Mouse (Mus musculus) v-Abl transformed pro-B cells (cell line): ENCODE measurements at regions not wholly inside any gene's neighbourhood (a gene's known extent, or its start where the extent isn't known, plus 50 kb on each side); places are given as distances from the start of the nearest gene placed in this dataset.
"Not testable (repeated sequence)": the region's sequence is repeated elsewhere in the genome, so short reads cannot be mapped to it uniquely, and the experiment has no call there.

Experiments used
- in situ Hi-C, 2 experiments: fragments of 400-800 bp; cut with MboI; formaldehyde crosslinking; loops; one replicate each; pipeline ENCODE4 v1.15.1; 2025; ENCODE audit not compliant: unreplicated experiment in 2 of 2

DNA sequence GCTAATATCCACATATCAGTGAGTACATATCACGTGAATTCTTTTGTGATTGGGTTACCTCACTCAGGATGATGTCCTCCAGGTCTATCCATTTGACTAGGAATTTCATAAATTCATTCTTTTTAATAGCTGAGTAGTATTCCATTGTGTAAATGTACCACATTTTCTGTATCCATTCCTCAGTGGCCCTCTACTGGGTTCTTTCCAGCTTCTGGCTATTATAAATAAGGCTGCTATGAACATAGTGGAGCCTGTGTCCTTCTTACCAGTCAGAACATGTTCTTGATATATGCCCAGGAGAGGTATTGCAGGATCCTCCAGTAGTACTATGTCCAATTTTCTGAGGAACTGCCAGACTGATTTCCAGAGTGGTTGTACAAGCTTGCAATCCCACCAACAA, 884.0 kb upstream of the Lrrc4c start:
- in situ Hi-C loops, result not testable (repeated sequence)

DNA sequence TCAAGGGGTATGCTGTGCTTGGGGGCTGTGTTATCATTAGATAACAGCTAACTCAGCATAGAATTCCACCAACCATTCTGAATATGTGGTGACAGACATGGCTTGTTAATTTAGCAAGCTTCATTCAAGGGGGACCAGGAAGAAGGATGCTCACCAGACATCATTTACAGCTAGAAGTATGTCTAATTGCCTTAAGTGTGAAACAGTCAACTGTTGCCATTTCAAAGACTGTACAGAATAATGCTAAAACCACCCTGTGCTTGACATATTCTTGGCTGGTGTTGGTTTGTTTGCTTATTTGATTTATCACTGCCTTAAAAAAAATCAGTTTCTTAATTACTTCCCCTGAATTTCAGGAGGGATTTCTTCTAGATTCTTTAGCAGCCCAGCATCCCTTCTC, 877.0 kb upstream of the Lrrc4c start:
- in situ Hi-C loops, result no loop called here

DNA sequence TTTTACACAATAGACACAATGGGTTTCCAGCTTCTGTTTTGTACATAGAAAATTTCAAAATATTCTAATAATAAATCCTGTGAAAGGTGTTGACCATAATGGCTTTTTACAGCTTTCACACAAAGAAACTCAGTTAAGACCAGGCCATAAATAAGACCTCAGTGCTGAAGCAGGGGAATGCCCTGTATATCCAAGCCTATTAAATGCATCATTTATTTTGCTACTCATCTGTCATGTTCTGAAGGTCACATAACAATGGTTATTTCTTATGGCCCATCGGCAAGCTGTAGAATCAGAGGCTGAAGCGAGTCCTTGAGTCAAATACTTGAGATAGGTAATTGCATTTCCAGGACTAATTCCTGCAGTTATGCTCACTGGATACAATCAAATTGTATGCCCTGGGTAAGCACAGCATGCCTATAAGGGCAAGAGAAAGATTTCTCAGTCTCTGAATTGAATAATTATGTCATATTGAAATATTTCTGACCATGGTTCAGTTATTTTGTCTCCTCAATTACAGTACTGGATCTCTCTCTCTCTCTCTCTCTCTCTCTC, 874.6 kb upstream of the Lrrc4c start:
- in situ Hi-C loops, result no loop called here

DNA sequence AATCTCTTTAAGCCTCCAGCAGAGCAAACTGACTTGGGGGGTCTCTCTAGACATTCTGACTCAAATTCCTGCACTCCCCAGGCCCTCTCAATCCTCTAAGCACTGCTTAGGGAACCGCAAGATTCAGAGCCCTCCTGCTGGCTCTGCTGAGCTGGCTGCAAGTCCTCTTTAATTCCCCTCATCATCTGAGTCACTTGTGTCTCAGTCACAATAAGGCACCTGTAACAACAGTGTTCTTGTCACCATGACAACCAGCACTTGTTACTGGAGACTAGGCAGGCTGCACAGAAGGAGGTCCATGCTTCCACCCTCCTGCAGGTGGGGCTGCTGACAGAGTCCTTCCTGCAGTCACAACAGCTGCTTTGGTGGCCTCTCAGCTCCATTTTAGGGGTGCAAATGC, 869.1 kb upstream of the Lrrc4c start:
- in situ Hi-C loops, result no loop called here

DNA sequence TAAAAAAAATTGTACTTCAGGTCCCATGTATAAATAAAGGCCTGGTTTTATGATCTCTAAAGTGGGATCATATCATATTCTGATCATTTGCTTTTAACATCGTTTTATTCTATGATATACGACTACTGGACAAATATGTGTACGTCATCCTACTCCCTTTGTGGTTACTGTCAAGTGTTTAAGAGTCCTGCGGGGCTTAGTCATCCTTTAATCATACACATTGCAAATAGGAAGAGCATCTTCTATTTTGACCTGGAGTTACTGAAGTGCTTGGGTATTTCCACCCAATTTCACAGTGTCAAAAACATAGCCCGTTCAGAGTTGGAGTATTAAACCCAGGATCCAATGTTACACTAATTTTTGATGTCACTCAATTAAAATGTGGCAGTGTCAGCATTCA, 838.1 kb upstream of the Lrrc4c start:
- in situ Hi-C loops, result no loop called here

DNA sequence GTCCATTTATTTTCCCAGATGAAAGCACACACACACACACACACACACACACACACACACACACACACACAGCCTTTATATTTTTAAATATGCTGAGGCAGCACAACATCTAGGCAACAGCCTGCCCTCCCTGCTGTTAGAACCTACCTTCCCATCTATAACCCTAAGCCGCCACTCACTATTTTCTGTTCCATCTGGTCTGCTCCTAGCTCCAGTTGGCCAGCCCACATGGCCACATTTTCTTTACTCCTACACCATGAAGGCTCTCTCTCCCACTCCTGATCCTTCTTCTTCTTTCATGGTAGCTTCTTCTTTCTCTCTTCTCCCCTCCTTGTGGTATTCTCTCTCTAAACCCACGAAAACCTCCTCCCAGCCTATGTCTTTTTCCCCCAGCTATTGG, 834.6 kb upstream of the Lrrc4c start:
- in situ Hi-C loops, result no loop called here

DNA sequence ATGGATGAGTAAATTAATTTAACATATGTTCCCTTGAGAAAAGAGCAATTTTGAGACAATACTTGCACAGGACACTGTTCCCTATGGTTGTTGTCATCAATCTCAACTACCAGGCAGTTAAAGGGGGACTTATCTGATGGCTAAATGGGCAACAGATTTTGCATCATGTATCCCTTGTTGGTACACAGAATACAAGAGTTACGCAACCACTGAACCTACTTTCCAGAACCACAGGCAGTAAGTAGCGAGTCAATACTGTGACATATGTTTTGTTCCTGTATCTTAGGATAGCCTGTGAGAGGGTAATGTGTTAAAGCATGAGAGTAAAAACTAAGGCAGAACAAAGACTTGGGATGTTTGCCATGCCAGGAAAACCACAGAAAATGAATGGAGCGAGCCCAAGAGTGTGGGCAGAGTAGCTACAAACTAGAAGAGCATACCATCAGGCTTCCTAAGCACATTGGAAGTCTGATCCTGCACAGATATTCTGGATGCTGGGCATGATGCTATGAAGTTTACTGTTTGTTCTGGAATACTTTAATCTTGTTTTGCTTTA, 830.3 kb upstream of the Lrrc4c start:
- in situ Hi-C loops, result no loop called here

DNA sequence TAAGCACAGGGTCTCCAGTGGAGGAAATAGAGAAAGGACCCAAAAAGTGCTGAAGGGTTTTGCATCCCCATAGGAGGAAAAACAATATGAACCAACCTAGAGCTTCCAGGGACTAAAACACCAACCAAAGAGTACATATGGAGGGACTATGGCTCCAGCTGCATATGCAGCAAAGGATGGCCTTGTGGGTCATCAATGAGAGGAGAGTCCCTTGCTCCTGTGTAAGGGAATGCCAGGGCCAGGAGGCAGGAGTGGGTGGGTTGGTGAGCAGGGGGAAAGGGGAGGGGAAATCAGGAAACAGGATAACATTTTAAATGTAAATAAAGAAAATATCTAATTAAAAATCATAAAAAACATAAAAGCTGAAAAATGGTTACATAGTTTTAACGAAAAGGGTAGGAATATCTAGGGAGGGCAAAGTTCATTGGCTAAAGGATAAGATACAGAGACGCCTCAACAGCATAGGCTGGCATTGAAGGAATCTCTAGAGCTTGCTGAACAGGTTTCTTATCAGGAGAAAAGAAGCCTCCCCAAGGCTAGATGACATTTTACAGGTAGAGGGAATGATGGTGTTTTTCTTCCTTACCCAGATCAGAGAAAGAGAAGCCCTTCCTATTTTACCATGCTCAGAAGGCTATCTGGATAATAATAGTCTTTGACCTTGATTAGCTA, 823.8 kb upstream of the Lrrc4c start:
- in situ Hi-C loops, result loop anchor here (5.0 kb wide), 1 partner anchor 1027 kb away; no protein-coding TSS in a partner anchor

DNA sequence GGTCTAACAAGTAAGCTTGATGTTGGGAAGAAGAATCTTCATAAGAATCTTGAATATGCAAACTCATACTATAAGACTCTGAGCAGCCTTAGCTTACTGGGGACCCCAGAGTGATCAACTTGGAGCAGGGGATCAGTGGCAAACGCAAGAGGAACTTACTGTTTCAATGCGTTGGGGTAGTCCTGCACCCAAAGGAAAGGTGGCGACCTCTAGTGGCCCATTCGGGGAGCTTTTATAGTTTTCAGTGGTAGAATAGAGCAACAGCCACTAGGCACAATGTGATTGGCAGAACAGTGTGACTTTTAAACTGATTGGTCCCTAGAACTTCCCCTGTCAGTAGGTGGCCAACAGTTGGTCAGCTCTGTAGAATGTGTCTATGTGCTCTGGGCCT, 823.3 kb upstream of the Lrrc4c start:
- in situ Hi-C loops, result loop anchor here (5.0 kb wide), 1 partner anchor 1027 kb away; no protein-coding TSS in a partner anchor

DNA sequence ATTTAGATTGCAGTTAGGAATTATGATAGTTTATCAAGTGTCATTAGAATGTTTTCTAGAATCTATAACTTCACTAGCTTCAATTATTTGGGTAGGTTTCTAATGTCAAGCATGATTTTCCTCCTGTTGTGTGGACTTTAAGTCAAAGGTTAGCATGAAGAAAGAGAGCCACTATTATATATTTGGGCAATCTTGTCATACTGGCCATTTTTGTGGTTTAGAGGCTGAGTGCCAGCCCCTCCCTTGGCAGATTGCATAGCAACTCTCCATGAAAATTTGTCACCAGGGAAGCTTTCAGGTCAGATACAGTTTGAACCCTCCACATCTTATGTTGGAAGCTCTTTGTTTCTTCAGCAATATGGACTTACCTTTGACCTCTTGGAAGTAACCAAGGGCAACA, 806.7 kb upstream of the Lrrc4c start:
- in situ Hi-C loops, result no loop called here

DNA sequence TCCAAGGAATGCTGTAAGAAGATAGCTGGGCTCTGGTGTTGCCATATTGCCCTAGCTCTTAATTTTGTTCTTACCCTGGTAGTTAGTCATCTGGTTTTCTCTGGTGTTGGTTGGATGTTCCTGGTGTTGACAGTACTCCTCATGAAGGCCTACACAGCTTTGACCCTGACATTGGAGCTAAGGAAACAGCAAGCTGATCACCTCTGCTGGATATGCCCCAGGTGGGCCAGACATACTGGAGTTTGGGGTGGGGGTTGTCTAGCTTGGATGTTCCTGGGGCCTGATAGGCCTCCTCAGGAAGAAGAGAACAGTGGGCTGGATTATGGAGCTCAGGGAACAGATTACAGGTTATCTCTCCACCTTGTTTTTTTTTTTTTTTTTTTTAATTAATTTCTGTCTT, 796.3 kb upstream of the Lrrc4c start:
- in situ Hi-C loops, result no loop called here

DNA sequence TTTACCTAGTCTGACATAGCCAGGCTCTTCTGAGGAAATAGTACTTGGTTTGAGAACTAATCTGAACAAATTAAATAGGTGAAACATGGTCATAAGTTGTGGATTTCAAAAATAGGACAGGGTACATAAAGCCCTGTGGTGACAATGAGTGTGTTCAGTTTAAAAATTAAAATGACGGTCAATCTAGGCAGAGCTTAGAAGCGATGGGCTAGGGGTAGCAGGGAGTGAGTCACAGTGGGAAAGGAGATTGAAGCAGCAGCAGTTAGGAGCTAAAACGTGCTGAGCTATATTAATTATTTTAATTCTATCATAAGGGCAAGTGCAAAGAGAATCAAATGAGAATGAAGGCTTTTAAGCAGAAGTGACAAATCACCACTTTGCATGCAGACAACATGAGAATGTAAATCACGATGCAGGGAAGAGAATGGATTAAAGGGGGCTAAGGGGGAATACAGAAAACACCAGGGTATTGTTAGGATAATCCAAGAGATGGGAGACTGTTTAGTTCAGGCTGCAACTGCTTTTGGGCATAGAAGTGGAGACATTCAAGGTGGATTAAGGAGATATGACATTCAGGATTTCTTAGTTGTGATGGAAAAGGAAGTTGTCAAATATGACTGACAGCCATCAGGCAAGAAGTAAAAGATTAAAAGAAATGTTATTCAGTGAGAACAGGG, 793.2 kb upstream of the Lrrc4c start:
- in situ Hi-C loops, result no loop called here

DNA sequence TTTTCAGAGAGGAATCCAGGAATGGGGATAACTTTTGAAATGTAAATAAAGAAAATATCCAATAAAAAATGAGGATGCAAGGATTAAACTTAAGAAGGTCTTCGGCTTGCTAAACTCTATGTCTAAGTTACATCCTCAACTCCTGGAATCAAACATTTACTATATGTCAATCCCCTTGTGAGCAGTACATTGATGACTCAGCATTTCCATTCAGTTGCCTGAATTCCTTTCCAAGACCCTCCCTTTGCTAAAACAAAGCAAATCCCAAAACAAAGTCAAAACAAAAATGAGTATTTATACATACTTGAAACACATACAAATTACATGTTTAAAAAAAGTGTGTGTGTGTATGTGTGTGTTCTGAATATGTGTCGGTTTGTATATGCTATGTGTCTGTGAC, 753.9 kb upstream of the Lrrc4c start:
- in situ Hi-C loops, result no loop called here

DNA sequence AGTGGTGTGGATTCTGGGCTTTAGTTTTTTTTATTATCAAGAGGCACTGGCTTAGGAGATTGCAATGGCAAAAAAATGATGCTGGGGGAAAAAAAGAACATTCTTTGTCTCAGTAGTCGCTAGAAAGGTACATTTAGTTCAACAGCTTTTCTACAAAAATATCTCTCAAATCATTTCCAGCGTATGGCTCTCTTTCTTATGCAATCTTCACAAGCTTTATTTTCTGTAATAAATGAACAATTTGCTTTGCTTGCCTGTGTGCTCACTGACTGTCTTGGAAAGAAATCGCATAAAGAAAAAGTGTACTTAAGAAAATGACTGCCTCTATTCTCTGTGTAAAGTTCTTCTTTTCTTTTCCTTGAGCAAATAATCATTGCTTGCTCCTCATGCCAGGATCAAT, 742.1 kb upstream of the Lrrc4c start:
- in situ Hi-C loops, result no loop called here

DNA sequence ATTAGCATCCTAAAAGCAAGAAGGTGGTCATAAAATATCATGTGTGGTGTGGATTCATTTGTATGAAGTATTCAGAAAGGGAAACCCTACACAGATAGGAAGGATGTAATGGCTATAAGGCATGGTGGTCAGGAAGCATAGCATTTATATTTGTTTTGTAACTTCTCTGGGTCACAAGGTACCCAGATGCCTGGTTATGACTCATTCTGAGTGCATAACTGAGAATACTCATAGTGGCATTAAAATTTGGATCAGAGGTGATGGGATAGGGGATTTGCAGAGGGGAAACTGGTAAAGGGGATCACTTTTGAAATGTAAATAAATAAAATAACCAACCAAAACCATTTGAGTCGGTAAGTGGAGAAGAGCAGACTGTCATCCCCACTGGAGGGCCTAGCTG, 738.8 kb upstream of the Lrrc4c start:
- in situ Hi-C loops, result no loop called here

DNA sequence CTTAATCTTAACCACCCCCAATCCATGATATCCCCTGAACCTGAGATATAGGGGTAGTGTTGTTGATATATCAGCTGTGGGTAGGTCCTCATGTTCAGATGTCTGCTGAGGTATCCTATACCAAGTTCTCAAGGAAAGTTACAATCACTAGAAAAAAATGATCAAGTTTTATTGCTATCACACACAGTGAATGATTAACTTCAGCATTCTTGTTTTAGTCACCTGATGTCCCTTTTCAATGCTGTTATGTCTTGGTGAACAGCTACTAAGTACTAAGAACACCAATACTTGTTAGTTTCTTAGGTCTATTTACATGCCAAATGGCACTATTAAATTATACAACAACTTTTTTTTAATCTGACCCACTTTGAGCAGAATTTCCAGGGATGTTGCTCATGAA, 732.0 kb upstream of the Lrrc4c start:
- in situ Hi-C loops, result no loop called here

DNA sequence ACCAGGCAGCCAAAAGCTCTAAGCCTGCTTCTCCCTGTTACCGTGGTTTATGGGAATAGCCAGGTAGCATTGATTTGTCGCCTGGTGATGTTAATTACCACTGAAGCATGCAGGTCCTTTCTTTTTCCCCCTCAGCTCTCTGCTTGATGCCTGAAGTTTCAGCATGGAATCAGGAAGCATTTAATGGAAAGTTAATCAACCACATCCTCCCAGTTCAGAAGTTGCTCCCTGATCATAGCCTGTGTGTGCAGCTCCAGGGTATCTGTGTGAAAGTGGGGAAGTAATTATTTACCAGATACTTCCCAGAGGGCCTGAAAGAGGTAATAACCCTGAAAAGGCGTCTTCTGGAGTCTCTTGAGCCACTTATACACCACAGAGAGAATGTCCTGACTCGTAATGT, 730.9 kb upstream of the Lrrc4c start:
- in situ Hi-C loops, result no loop called here

DNA sequence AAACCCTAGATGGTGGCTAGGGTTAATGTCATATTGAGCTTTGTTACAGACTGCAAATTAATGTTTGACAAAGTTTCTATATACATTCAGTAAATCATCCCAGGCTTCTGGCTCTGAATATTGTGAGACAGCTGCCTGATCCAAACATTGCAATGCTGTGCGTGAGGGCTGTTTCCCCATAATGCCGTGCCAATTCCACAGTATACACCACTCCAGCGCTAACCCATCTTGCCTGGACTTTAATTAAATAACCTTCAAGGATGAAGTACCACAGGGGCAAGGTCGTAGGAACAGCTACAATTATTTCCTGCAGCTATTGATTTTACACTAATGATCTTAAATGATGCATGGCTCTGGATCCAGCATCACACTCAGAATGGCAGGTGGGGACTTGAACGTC, 704.6 kb upstream of the Lrrc4c start:
- in situ Hi-C loops, result no loop called here

DNA sequence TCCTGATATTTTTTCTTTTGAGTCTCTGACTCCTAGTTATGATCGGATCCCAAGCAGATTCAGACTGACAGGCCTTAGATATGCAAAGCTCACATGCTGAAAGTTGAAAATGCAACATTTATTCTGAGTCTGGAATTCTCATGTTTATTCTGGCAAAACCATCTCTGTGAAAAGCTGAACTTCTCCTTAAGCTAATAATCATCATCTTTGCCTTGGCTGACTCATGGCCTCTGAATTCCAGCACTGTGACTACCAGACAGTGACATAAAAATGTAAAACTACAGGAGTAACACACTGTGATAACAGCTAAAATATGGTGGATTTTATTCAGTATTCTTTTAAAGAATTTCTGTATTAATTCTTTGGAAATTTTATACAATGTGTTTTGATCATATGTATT, 680.4 kb upstream of the Lrrc4c start:
- in situ Hi-C loops, result no loop called here

DNA sequence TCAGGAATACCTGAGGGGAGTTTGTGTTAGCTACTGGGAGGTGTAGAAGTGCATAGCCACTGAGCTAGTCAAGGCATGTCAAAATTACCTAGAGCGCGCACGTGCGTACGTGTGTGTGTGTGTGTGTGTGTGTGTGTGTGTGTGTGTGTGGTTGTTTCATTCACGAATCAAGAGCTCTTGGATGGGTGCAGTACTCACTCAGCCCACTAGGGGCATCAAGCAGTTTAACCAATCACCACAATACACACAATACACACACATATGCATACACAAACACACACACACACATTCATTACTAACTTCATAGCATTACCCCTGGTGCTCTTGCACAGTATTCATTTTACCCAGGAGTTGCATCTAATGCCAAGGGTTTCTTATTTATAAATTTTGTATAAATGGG, 643.6 kb upstream of the Lrrc4c start:
- in situ Hi-C loops, result no loop called here

DNA sequence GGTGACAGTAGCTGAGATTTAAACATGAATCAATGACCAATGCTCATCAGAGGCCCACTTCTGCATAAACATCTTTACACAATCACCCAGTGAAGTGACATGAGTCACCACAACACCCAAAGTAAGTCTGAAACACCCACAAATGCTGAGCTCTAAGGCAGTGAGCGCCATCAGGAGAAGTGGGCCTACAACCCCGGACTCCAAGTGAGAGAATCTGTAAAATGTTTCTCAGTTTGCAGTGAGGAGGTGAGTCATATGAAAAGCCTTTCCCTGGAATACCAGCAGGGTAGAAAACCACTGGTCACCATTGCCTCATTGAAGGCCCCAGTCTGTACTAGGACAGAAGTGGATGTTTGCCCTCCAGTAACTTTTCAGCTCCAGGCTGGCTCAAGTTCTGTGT, 602.6 kb upstream of the Lrrc4c start:
- in situ Hi-C loops, result no loop called here
